Mouse (Mus musculus) lung, embryonic 16.5 days (tissue): Measurements from ENCODE around the gene Arsb. TPM values are rescaled to one million over a fixed set of nuclear protein-coding genes. Genes with fewer than 3 reads are reported as not detected.

Source experiments
- ATAC-seq: fragments of 200-750 bp; cut with Nextera tagmentation; 2 replicates; pipeline ENCODE4 v1.8.0; 2017; ENCODE audit warnings: low read depth, mild to moderate bottlenecking, moderate library complexity
- H3K27ac ChIP-seq: fragments of 300-500 bp; sonication (generic); 2 replicates; pipeline ENCODE4 v1.5.1; 2014; ENCODE audit warnings: mild to moderate bottlenecking, control low read depth, low read length
- H3K27me3 ChIP-seq: fragments of 300-500 bp; sonication (generic); 2 replicates; pipeline ENCODE4 v1.6.1; 2014; ENCODE audit warnings: low read depth, low read length, mixed read lengths; ENCODE audit not compliant: control insufficient read depth, insufficient read depth
- H3K36me3 ChIP-seq: fragments of 300-500 bp; sonication (generic); 2 replicates; pipeline ENCODE4 v1.6.1; 2014; ENCODE audit warnings: low read length; ENCODE audit not compliant: control insufficient read depth, insufficient read depth
- H3K4me1 ChIP-seq: fragments of 300-500 bp; sonication (generic); replicated peaks from 2 replicates; pipeline ENCODE4 v1.6.1; 2014; ENCODE audit warnings: low read length, mixed read lengths; ENCODE audit not compliant: control insufficient read depth, insufficient read depth
- H3K4me2 ChIP-seq: fragments of 300-500 bp; sonication (generic); 2 replicates; pipeline ENCODE4 v1.6.1; 2014; ENCODE audit warnings: low read depth, low read length, control low read depth
- H3K4me3 ChIP-seq: fragments of 300-500 bp; sonication (generic); 2 replicates; pipeline ENCODE4 v1.5.1; 2014; ENCODE audit warnings: mild to moderate bottlenecking, low read length, control low read depth
- H3K9ac ChIP-seq: fragments of 300-500 bp; sonication (generic); 2 replicates; pipeline ENCODE4 v1.6.1; 2014; ENCODE audit warnings: low read length, control low read depth
- H3K9me3 ChIP-seq: fragments of 300-500 bp; sonication (generic); 2 replicates; pipeline ENCODE4 v1.6.1; 2016; ENCODE audit warnings: low read length; ENCODE audit not compliant: control insufficient read depth
- WGBS: fragments of 180-500 bp; shearing (Covaris S2); extraction: QIAGEN DNeasy Blood & Tissue Kit; methylation state at CpG from one replicate; pipeline ENCODE4 v1.1.7; 2014; 5-methylcytosine and 5-hydroxymethylcytosine counted together
- polyA plus RNA-seq: library from polyadenylated mRNA; unstranded; fragments of >200 nt; fragmentation: Nextera tagmentation; extraction: Ambion mirVana; gene quantifications from 2 replicates; pipeline ENCODE4 v1.2.1, GENCODE M21; 2015

Arsb gene
- polyA plus RNA-seq, 1 experiment from 2014 or later, result 17.2 TPM

DNA sequence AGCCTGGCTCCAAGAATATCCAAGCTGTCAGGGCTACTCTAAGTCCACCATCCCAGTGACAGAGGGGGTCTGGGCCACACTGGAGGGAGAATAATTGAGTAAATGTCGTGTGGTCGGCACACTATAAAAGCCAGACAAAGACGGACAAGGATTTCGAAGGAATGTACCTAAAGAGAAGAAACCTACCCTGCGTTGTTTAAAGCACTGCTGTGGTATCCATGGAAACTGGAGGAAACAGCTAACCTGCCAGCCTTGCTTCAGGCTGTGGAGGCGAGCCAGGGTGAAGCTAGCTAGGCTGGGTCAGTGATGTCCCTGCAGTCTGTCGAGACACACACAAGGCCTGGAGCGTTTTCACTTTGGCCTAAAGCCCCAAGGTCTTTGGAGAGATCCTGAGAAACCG is 195.7 kb downstream of the Arsb start:
- Histone ChIP-seq H3K36me3 (no peaks in the 10 kb centered on the region), H3K4me2 (no peak overlapping the region), H3K9ac (no peak overlapping the region), H3K27me3 (no peaks in the 10 kb centered on the region), H3K4me3 (no peak overlapping the region), H3K4me1 (peaks cover 4% of the 10 kb centered on the region; the same call in 1 of the 2 replicates), H3K9me3 (no peaks in the 10 kb centered on the region), H3K27ac (no peak overlapping the region)
- ATAC-seq, result no peak
- WGBS, result 48% methylated on average over 9 of the region's 9 CpGs

- WGBS, result 62% methylated on average over 5 of the region's 5 CpGs
- H3K9ac ChIP-seq, result no peak overlapping the region
Observed at GRCm38 (mm10) chr13:93970115-93970514, 198.7 kb downstream of the Arsb start.

GRCm38 (mm10) chr13:93972423-93972822 is 201.0 kb downstream of the Arsb start:
- Histone ChIP-seq H3K27me3 (no peaks in the 10 kb centered on the region), H3K9ac (no peak overlapping the region), H3K27ac (no peak overlapping the region), H3K36me3 (no peaks in the 10 kb centered on the region), H3K4me3 (no peak overlapping the region), H3K4me1 (no peaks in the 10 kb centered on the region; the same call in 1 of the 2 replicates), H3K9me3 (no peaks in the 10 kb centered on the region), H3K4me2 (no peak overlapping the region)
- ATAC-seq, result no peak
- 47% methylated on average over 3 of the region's 3 CpGs for WGBS

More at GRCm38 (mm10) chr13:93970115-93970514, 198.7 kb downstream of the Arsb start:
- Histone ChIP-seq H3K4me2 (no peak overlapping the region), H3K4me1 (peaks cover 4% of the 10 kb centered on the region; the same call in 1 of the 2 replicates), H3K4me3 (no peak overlapping the region), H3K27me3 (no peaks in the 10 kb centered on the region), H3K36me3 (no peaks in the 10 kb centered on the region), H3K9me3 (no peaks in the 10 kb centered on the region), H3K27ac (no peak overlapping the region)
- peak; percentile 51; the same call in 1 of the 2 replicates for ATAC-seq

- no peaks in the 10 kb centered on the region for H3K9me3 ChIP-seq
- no peak for ATAC-seq
- 66% methylated on average over 5 of the region's 5 CpGs for WGBS
- H3K9ac ChIP-seq, result no peak overlapping the region
- no peak overlapping the region for H3K27ac ChIP-seq
- no peaks in the 10 kb centered on the region for H3K27me3 ChIP-seq
- H3K4me3 ChIP-seq, result no peak overlapping the region
- no peaks in the 10 kb centered on the region for H3K4me1 ChIP-seq
- H3K4me2 ChIP-seq, result no peak overlapping the region
- H3K36me3 ChIP-seq, result no peaks in the 10 kb centered on the region
Observed at GRCm38 (mm10) chr13:93975668-93976067, 204.2 kb downstream of the Arsb start.

GRCm38 (mm10) chr13:93976897-93977530 is 205.6 kb downstream of the Arsb start:
- ATAC-seq, result no peak

GRCm38 (mm10) chr13:93978703-93979495 is 207.5 kb downstream of the Arsb start:
- no peak overlapping the region for H3K4me2 ChIP-seq
- H3K9ac ChIP-seq, result no peak overlapping the region
- no peak for ATAC-seq
- H3K27me3 ChIP-seq, result no peaks in the 10 kb centered on the region
- H3K9me3 ChIP-seq, result no peaks in the 10 kb centered on the region
- no peaks in the 10 kb centered on the region for H3K36me3 ChIP-seq
- 75% methylated on average over 12 of the region's 12 CpGs for WGBS
- no peaks in the 10 kb centered on the region for H3K4me1 ChIP-seq
- H3K27ac ChIP-seq, result no peak overlapping the region
- no peak overlapping the region for H3K4me3 ChIP-seq

More at GRCm38 (mm10) chr13:93976897-93977530, 205.6 kb downstream of the Arsb start:
- Histone ChIP-seq H3K9ac (no peak overlapping the region), H3K9me3 (no peaks in the 10 kb centered on the region), H3K27ac (no peak overlapping the region), H3K36me3 (no peaks in the 10 kb centered on the region), H3K4me3 (no peak overlapping the region), H3K4me1 (no peaks in the 10 kb centered on the region), H3K27me3 (no peaks in the 10 kb centered on the region), H3K4me2 (no peak overlapping the region)
- 72% methylated on average over 10 of the region's 10 CpGs for WGBS

DNA sequence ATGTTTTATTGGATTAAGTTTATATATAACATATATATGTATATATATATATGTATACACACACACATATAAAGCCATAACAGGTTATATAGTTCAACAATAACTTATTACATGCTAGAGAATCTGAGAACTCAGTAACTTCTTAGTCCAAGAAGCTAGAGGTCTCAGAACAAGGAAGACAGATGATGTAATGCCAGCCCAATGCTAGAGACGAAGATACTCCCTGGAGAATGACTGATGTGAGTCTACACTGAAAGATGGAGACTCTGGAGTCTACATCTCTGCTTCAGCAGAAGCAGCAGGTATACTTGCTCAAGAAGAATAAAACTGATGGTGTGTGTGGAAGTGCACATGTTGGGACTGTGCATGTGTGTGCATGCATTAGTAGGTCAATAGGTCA is 208.3 kb downstream of the Arsb start:
- Histone ChIP-seq H3K9ac (no peak overlapping the region), H3K4me1 (no peaks in the 10 kb centered on the region), H3K9me3 (no peaks in the 10 kb centered on the region), H3K27ac (no peak overlapping the region), H3K4me3 (no peak overlapping the region), H3K27me3 (no peaks in the 10 kb centered on the region), H3K4me2 (no peak overlapping the region), H3K36me3 (no peaks in the 10 kb centered on the region)
- no peak for ATAC-seq
- WGBS, result 69% methylated on average over 1 of the region's 1 CpGs

GRCm38 (mm10) chr13:93984521-93984920 is 213.1 kb downstream of the Arsb start:
- H3K4me2 ChIP-seq, result no peak overlapping the region
- 76% methylated on average over 2 of the region's 2 CpGs for whole genome bisulfite sequencing
- H3K4me3 ChIP-seq, result no peak overlapping the region
- no peak overlapping the region for H3K27ac ChIP-seq
- no peaks in the 10 kb centered on the region for H3K9me3 ChIP-seq
- no peaks in the 10 kb centered on the region for H3K27me3 ChIP-seq
- peaks cover 7% of the 10 kb centered on the region for H3K4me1 ChIP-seq
- no peak for ATAC-seq
- H3K36me3 ChIP-seq, result no peaks in the 10 kb centered on the region
- no peak overlapping the region for H3K9ac ChIP-seq

- Histone ChIP-seq H3K4me3 (no peak overlapping the region), H3K27me3 (no peaks in the 10 kb centered on the region), H3K36me3 (no peaks in the 10 kb centered on the region), H3K9ac (no peak overlapping the region), H3K4me1 (peaks cover 13% of the 10 kb centered on the region), H3K27ac (no peak overlapping the region), H3K4me2 (no peak overlapping the region), H3K9me3 (no peaks in the 10 kb centered on the region)
- no peak for ATAC-seq
- WGBS, result 71% methylated on average over 7 of the region's 7 CpGs
Observed at GRCm38 (mm10) chr13:93985181-93985580, 213.8 kb downstream of the Arsb start.
